Mouse (Mus musculus) forebrain, embryonic 13.5 days (tissue): Measurements from ENCODE around the gene Rreb1. TPM values are rescaled to one million over a fixed set of nuclear protein-coding genes. Genes with fewer than 3 reads are reported as not detected.
A peak's percentile ranks its signal among the peaks of the same experiment; 100 is the strongest.

ENCODE experiments used
- ATAC-seq: fragments of 200-750 bp; cut with Nextera tagmentation; 2 replicates; pipeline ENCODE4 v1.8.0; 2017
- H3K27ac ChIP-seq: fragments of 300-500 bp; sonication (generic); 2 replicates; pipeline ENCODE4 v1.5.1; 2015; ENCODE audit warnings: inconsistent platforms, mild to moderate bottlenecking, moderate library complexity
- H3K27me3 ChIP-seq: fragments of 300-500 bp; sonication (generic); 2 replicates; pipeline ENCODE4 v1.6.1; 2015; ENCODE audit warnings: mild to moderate bottlenecking, inconsistent platforms
- H3K36me3 ChIP-seq: fragments of 300-500 bp; sonication (generic); 2 replicates; pipeline ENCODE4 v1.6.1; 2015; ENCODE audit warnings: mild to moderate bottlenecking, inconsistent platforms; ENCODE audit not compliant: poor library complexity, severe bottlenecking
- H3K4me1 ChIP-seq: fragments of 300-500 bp; sonication (generic); 2 replicates; pipeline ENCODE4 v1.6.1; 2015; ENCODE audit warnings: inconsistent platforms
- H3K4me2 ChIP-seq: fragments of 300-500 bp; sonication (generic); 2 replicates; pipeline ENCODE4 v1.6.1; 2015; ENCODE audit warnings: inconsistent platforms, mild to moderate bottlenecking, moderate library complexity
- H3K4me3 ChIP-seq: fragments of 300-500 bp; sonication (generic); 2 replicates; pipeline ENCODE4 v1.5.1; 2015; ENCODE audit warnings: mild to moderate bottlenecking, inconsistent platforms
- H3K9ac ChIP-seq: fragments of 300-500 bp; sonication (generic); 2 replicates; pipeline ENCODE4 v1.6.1; 2015; ENCODE audit warnings: mild to moderate bottlenecking, inconsistent platforms
- H3K9me3 ChIP-seq: fragments of 300-500 bp; sonication (generic); replicated peaks from 2 replicates; pipeline ENCODE4 v1.6.1; 2016; ENCODE audit warnings: inconsistent platforms
- WGBS: fragments of 180-500 bp; shearing (Covaris S2); methylation state at CpG from one replicate; pipeline ENCODE4 v1.1.7; 2015; 5-methylcytosine and 5-hydroxymethylcytosine counted together
- polyA plus RNA-seq: library from polyadenylated mRNA; unstranded; fragments of >200 nt; fragmentation: Nextera tagmentation; extraction: Ambion mirVana; gene quantifications from 2 replicates; pipeline ENCODE4 v1.2.1, GENCODE M21; 2015

The Rreb1 gene
- polyA plus RNA-seq, 1 experiment from 2014 or later, result 1.7 TPM

DNA sequence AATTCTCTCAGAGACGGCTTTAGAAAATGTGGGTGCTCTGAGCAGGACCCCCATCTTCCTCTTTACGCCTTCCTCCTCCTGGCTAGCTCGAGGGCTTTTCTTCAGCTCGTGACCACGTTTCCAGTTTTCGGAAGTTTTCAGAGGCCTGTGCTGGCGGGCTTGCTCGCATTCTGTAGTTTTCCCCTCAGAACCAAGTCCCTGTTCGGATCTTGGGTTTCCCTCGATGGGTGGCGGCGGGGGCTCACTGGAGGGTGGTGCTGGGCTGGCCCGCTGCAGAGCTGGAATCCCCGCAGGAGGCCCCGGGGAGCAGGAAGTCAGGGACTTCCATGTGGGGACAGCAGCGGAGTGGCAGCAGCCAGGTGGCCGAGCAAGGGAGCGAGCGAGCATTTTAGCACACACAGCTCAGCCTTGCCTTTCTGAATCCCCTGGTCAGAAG is 79.9 kb downstream of the Rreb1 start:
- H3K4me2 ChIP-seq, result peak overlapping the region; percentile 93
- H3K27me3 ChIP-seq, result peaks cover 14% of the 10 kb centered on the region; the same call in 1 of the 2 replicates
- peak overlapping the region; percentile 64 for H3K4me3 ChIP-seq
- H3K9ac ChIP-seq, result peak overlapping the region; percentile 74
- no peaks in the 10 kb centered on the region for H3K36me3 ChIP-seq
- peak; percentile 31; the same call in 1 of the 2 replicates for ATAC-seq
- H3K9me3 ChIP-seq, result no peaks in the 10 kb centered on the region
- H3K27ac ChIP-seq, result no peak overlapping the region
- peaks cover 33% of the 10 kb centered on the region for H3K4me1 ChIP-seq
- 5% methylated on average over 19 of the region's 19 CpGs for WGBS

DNA sequence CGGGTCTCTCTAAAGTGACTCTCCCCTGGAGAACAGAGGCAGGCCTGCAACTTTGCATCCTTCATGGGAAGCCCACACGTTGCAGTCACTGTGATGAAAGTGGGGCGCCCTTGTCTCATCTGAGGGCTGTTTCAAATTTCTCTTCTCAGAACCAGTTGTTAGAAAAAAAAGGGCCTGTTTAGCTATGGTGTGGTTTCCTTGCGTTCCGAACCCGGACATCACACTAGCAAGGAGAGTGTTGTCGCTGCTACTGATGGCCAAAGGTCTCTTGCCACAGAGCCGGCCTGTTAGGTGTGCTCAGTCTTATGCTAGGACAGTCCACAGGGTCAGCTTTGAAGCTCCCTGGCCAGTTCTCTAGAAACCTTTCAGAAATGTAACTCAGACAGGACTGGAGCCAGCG is 80.3 kb downstream of the Rreb1 start:
- no peak for ATAC-seq
- H3K4me2 ChIP-seq, result peak overlapping the region; percentile 93
- peak overlapping the region; percentile 64 for H3K4me3 ChIP-seq
- H3K4me1 ChIP-seq, result peaks cover 33% of the 10 kb centered on the region
- H3K9ac ChIP-seq, result 0 out of 2 replicates have a peak overlapping the region, but pooled peaks have one; percentile 74
- H3K36me3 ChIP-seq, result no peaks in the 10 kb centered on the region
- H3K27ac ChIP-seq, result no peak overlapping the region
- no peaks in the 10 kb centered on the region for H3K9me3 ChIP-seq
- WGBS, result 36% methylated on average over 9 of the region's 9 CpGs
- H3K27me3 ChIP-seq, result peaks cover 14% of the 10 kb centered on the region; the same call in 1 of the 2 replicates

DNA sequence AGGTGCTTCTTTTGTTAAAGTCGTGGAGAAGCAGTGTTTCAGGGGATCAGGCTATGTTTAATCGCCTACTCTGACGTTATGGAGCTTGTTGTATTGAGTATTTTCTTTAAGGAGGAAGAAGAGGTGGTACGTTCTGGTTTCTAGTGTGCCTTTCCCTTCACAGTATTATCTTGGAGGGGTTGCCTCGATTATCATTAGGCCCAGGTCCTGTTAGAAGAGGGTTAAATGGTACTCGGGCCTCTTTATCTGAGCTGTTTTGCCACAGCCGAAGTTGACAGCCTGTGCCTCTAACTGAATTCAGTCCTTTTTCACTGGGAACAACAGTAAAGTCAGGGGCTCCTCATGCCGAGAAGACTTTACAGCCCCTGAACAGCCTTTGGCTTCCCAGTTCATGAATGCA is 81.6 kb downstream of the Rreb1 start:
- Histone ChIP-seq H3K27me3 (peaks cover 12% of the 10 kb centered on the region; the same call in 1 of the 2 replicates), H3K9me3 (no peaks in the 10 kb centered on the region), H3K4me1 (peaks cover 24% of the 10 kb centered on the region), H3K36me3 (no peaks in the 10 kb centered on the region), H3K4me3 (no peak overlapping the region), H3K9ac (no peak overlapping the region), H3K4me2 (no peak overlapping the region), H3K27ac (no peak overlapping the region)
- ATAC-seq, result no peak
- WGBS, result 54% methylated on average over 8 of the region's 8 CpGs

DNA sequence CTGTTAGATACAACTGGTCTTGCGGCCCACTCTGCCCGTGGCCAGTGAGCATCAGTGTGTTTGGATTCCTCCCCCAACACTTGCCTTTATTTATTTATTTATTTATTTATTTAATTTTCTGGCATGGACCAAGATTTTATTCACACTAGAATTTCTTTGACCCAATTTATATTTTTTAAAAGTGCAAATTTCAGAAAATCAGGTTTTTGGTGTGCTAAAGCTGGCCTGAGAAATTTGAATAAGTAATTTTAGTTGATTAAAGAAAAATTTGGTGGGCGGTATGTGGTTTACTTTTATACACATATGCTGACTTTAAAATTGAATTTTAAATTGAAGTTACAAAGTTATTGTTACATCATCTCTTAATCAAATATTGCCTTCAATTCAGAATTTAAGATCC is 82.0 kb downstream of the Rreb1 start:
- 81% methylated on average over 3 of the region's 3 CpGs for WGBS

DNA sequence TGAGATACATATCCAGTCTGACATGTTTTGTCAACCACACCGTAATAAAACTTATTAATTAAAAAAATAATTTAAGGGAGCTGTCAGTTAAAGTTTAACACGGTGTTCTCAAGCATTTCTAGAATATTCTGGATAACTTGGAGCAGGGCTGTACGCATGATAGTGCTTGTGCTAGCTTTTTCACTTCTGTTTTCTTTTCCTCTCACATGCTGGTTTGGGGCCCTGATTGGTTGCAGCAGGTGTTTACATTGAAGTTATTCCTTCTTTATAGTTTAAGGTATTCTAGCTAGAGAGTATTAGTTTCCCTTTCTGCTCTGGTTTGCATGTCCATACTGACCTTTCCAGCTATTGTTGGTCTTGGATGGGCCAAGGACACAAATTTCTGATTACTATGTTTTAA is 82.6 kb downstream of the Rreb1 start:
- Histone ChIP-seq H3K27me3 (peaks cover 10% of the 10 kb centered on the region; the same call in 1 of the 2 replicates), H3K4me3 (no peak overlapping the region), H3K9ac (no peak overlapping the region), H3K27ac (no peak overlapping the region), H3K9me3 (no peaks in the 10 kb centered on the region), H3K36me3 (no peaks in the 10 kb centered on the region), H3K4me1 (peaks cover 22% of the 10 kb centered on the region), H3K4me2 (no peak overlapping the region)
- WGBS, result 90% methylated on average over 3 of the region's 3 CpGs
- ATAC-seq, result no peak

More for the DNA sequence above, 82.0 kb downstream of the Rreb1 start:
- Histone ChIP-seq H3K27ac (no peak overlapping the region), H3K4me2 (no peak overlapping the region), H3K9ac (no peak overlapping the region), H3K36me3 (no peaks in the 10 kb centered on the region), H3K9me3 (no peaks in the 10 kb centered on the region), H3K4me1 (peaks cover 22% of the 10 kb centered on the region), H3K4me3 (no peak overlapping the region), H3K27me3 (peaks cover 12% of the 10 kb centered on the region; the same call in 1 of the 2 replicates)
- ATAC-seq, result no peak

DNA sequence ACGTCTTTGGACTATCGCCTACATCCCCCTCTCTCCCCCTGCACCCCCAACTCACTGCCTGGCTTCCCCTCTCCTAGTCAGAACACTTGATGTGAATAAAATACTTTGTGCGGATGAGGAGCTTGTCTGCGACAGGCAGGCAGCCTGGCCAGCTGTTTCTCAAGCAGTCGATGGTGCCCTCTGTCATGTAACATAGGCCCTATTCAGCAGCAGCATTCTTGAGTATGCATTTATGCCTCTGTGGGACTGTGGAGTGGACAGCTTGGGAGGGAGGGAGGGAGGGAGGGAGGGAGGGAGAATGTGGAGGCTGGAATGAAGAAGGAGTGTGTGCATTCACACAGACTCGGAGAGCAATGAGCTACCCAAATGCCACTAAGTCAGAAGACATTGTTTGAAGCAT is 84.3 kb downstream of the Rreb1 start:
- H3K9me3 ChIP-seq, result no peaks in the 10 kb centered on the region
- peaks cover 28% of the 10 kb centered on the region for H3K4me1 ChIP-seq
- WGBS, result 20% methylated on average over 6 of the region's 6 CpGs
- 0 out of 2 replicates have a peak, but pooled peaks cover 7% of the 10 kb centered on the region for H3K27me3 ChIP-seq
- peak; percentile 20; the same call in 1 of the 2 replicates for ATAC-seq
- no peak overlapping the region for H3K4me2 ChIP-seq
- no peak overlapping the region for H3K9ac ChIP-seq
- no peaks in the 10 kb centered on the region for H3K36me3 ChIP-seq
- H3K4me3 ChIP-seq, result no peak overlapping the region
- no peak overlapping the region for H3K27ac ChIP-seq

DNA sequence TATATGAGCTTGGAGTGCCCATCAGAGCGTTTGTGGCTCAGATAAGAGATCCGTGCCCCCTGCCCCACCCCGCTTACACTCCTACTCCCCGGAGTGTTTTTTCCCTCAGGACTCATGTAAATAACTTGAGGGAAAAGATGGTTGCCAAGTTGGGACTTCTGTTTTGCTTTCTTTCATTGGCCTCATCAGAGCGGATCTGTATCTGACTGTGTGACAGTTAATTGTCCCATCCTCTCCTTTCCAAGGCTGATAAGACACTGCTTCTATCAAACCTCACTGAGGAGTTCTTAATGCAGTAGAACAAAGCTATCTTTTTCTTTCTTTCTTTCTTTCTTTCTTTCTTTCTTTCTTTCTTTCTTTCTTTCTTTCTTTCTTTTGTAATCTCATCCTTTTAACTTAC is 85.4 kb downstream of the Rreb1 start:
- 86% methylated on average over 5 of the region's 5 CpGs for WGBS
- 0 out of 2 replicates have a peak, but pooled peaks cover 5% of the 10 kb centered on the region for H3K27me3 ChIP-seq
- no peaks in the 10 kb centered on the region for H3K9me3 ChIP-seq
- H3K4me2 ChIP-seq, result no peak overlapping the region
- H3K27ac ChIP-seq, result no peak overlapping the region
- no peak overlapping the region for H3K4me3 ChIP-seq
- H3K36me3 ChIP-seq, result no peaks in the 10 kb centered on the region
- no peak overlapping the region for H3K9ac ChIP-seq
- no peak for ATAC-seq
- peaks cover 20% of the 10 kb centered on the region for H3K4me1 ChIP-seq

DNA sequence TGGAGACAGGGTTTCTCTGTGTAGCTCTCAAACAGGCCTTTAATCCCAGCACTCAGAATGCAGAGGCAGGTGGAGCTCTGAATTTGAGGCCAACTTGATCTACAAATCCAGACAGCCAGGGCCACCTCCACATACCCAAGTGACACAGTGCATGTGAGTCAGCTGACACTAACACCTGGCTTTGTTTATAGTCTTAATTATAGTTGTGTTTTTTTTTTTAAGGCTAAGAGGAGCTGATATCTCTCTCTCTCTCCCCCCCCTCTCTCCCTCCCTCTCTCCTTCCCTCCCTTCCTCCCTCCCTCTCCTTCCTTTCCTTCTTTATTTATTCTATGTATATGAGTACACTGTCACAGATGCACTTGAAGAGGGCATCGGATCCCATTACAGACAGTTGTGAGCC is 86.5 kb downstream of the Rreb1 start:
- H3K9me3 ChIP-seq, result no peaks in the 10 kb centered on the region
- 82% methylated on average over 1 of the region's 1 CpGs for WGBS
- no peaks in the 10 kb centered on the region for H3K27me3 ChIP-seq
- H3K4me1 ChIP-seq, result peaks cover 19% of the 10 kb centered on the region
- no peak for ATAC-seq
- H3K4me3 ChIP-seq, result no peak overlapping the region
- no peak overlapping the region for H3K9ac ChIP-seq
- H3K36me3 ChIP-seq, result no peaks in the 10 kb centered on the region
- H3K27ac ChIP-seq, result no peak overlapping the region
- no peak overlapping the region for H3K4me2 ChIP-seq

DNA sequence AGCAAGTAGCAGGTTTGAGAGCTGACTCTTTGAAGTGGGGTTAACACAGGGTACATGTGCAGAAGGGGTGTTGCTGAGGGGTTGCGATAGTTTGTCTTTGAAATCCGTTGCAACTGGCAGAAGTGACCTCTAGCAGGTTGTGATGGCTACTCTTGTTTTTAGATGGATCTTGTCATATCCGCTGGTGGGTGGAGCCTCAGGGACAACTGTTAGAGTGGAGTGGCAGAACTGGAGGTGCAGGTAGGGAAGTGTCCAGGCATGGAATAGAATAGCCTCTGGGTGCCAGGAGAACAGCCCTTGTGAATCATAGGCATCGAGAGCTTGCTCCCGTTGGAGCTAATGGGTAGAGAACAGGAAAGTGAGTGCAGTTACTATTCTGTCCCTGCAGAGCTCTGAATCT is 88.1 kb downstream of the Rreb1 start:
- no peak overlapping the region for H3K9ac ChIP-seq
- no peak overlapping the region for H3K4me3 ChIP-seq
- WGBS, result 68% methylated on average over 5 of the region's 5 CpGs
- H3K27me3 ChIP-seq, result no peaks in the 10 kb centered on the region
- H3K9me3 ChIP-seq, result no peaks in the 10 kb centered on the region
- no peak overlapping the region for H3K27ac ChIP-seq
- no peaks in the 10 kb centered on the region for H3K36me3 ChIP-seq
- ATAC-seq, result peak; percentile 44; the same call in 1 of the 2 replicates
- no peak overlapping the region for H3K4me2 ChIP-seq
- peaks cover 19% of the 10 kb centered on the region for H3K4me1 ChIP-seq

DNA sequence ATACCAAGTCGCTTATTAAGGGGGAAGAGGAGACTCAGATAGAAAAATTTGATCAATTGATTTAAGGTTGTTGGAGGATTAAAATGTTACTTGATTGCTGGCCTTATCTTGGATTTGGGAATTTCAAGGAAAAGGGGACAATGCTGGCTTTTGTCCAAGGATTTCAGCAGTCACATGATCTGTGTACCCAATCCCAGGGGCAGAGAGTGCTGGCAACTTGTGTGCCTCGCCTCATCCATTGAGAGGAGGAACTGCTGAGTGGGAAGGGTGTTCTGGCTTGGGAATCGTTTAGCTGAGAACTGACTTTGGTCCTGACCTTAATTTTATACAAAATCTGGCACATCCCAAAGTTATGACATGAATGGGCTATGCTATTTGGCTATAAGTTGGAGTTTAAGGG is 88.6 kb downstream of the Rreb1 start:
- Histone ChIP-seq H3K4me1 (peaks cover 17% of the 10 kb centered on the region), H3K27me3 (no peaks in the 10 kb centered on the region), H3K9me3 (no peaks in the 10 kb centered on the region), H3K9ac (no peak overlapping the region), H3K27ac (no peak overlapping the region), H3K4me2 (no peak overlapping the region), H3K36me3 (no peaks in the 10 kb centered on the region), H3K4me3 (no peak overlapping the region)
- peak; percentile 89 for ATAC-seq
- WGBS, result 33% methylated on average over 3 of the region's 3 CpGs

DNA sequence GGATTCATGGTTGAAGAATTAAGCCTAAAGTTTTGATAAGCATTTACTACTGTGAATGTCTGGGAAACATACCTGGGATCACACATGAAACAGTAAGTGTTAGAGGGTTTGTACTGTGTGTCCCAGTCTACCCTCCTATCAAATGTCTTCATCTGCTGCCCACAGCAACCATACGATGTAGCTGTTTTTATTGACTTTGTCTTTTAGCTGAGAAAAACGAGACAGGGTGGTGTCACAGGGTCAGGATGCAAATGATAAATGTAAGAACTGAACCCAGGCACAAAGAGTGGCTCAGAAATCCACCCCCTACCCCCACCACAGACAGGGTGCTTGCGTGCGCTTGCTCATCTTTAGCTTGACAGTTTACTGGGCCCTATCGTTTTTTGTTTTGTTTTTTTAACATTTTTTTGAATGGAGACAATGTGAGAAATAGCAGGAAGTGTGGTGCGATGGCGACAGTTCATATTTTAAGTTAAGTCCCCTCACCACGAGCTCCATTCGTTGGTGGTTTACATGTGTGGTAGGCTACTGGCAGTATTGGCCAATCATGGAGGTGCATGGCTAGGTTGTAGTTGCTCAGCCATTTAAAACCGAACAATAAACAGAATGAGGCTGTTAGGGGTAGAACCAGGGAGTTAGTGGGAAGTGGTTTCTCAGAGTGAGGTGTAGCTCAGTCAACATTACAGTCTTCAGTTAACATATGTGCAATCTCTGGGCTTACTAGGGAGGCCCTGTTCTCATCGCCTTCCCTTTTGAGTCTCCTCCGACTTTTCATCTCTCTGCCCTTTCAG is 92.1 kb downstream of the Rreb1 start:
- no peak overlapping the region for H3K9ac ChIP-seq
- H3K27ac ChIP-seq, result no peak overlapping the region
- no peak for ATAC-seq
- H3K4me1 ChIP-seq, result peaks cover 10% of the 10 kb centered on the region; the same call in 1 of the 2 replicates
- no peaks in the 10 kb centered on the region for H3K36me3 ChIP-seq
- H3K4me2 ChIP-seq, result no peak overlapping the region
- H3K27me3 ChIP-seq, result no peaks in the 10 kb centered on the region
- no peak overlapping the region for H3K4me3 ChIP-seq
- no peaks in the 10 kb centered on the region for H3K9me3 ChIP-seq
- 93% methylated on average over 12 of the region's 12 CpGs for WGBS

DNA sequence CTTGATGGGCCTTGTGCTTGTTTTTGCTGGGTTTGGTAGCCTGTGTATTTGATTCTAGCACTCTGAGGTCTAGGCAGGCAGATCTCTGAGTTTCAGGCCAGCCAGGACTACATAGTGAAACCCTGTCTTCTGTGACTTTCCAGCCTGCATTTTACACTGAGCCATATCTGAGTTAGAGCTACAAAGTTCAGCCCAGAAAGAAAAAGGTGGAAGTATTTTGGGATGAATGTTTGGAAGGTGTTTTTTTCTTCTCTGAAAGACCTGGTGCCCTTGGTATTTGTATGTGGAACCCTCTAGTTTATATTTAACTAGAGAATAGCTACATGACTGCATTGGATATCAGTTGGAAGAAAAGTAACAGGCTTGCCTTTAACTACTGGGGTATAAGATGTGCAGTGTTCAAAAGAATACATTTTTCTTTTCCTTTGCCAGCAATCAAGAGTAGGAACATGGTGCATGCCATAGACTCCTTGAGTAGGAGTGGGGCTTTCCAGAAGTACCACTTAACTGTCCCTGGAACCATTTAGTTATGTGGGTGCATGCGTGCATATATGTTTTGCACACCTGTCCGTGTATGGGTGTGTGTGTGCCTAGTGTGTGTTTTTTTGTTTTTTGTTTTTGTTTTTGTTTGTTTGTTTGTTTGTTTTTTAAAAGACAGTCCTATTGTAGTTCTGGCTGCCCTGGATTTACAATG is 94.1 kb downstream of the Rreb1 start:
- Histone ChIP-seq H3K4me3 (no peak overlapping the region), H3K27me3 (no peaks in the 10 kb centered on the region), H3K4me1 (0 out of 2 replicates have a peak, but pooled peaks cover under 1% of the 10 kb centered on the region), H3K4me2 (no peak overlapping the region), H3K9me3 (no peaks in the 10 kb centered on the region), H3K36me3 (no peaks in the 10 kb centered on the region), H3K27ac (no peak overlapping the region), H3K9ac (no peak overlapping the region)
- ATAC-seq, result no peak
- WGBS, result 97% methylated on average over 2 of the region's 2 CpGs
